Mouse (Mus musculus): Measurements from ENCODE around the gene Ddah2.

The Ddah2 gene

GRCm38 (mm10) chr17:35108097-35108496 is 49.3 kb downstream of the Ddah2 start, which contains the start of gene Ly6g5c:
TSS of gene Ly6g5c (plus strand) at chr17:35108279.
- DNase-seq: no peak
